Mouse (Mus musculus) midbrain, postnatal 0 days (tissue): ENCODE results near the gene Rasgef1a. TPM values are rescaled to one million over a fixed set of nuclear protein-coding genes. Genes with fewer than 3 reads are reported as not detected.

Experiments
- ATAC-seq: fragments of 200-750 bp; cut with Nextera tagmentation; 2 replicates; pipeline ENCODE4 v1.8.0; 2017; ENCODE audit warnings: moderate number of reproducible peaks, mild to moderate bottlenecking, moderate TSS enrichment, moderate library complexity; ENCODE audit not compliant: low FRiP score
- DNase-seq: peaks from one replicate; pipeline ENCODE4 v3.0.0-alpha.2; 2015; ENCODE audit warnings: low spot score
- H3K27ac ChIP-seq: fragments of 300-500 bp; sonication (generic); 2 replicates; pipeline ENCODE4 v1.5.1; 2014; ENCODE audit warnings: low read depth, mild to moderate bottlenecking, low read length, mixed read lengths
- H3K27me3 ChIP-seq: fragments of 300-500 bp; sonication (generic); 2 replicates; pipeline ENCODE4 v1.6.1; 2014; ENCODE audit warnings: low read length, control low read depth, mixed read lengths; ENCODE audit not compliant: insufficient read depth
- H3K36me3 ChIP-seq: fragments of 300-500 bp; sonication (generic); 2 replicates; pipeline ENCODE4 v1.6.1; 2014; ENCODE audit warnings: low read length, control low read depth, mixed read lengths; ENCODE audit not compliant: insufficient read depth
- H3K4me1 ChIP-seq: fragments of 300-500 bp; sonication (generic); 2 replicates; pipeline ENCODE4 v1.6.1; 2014; ENCODE audit warnings: mild to moderate bottlenecking, control low read depth, antibody characterized with exemption, low read length, mixed read lengths; ENCODE audit not compliant: insufficient read depth
- H3K4me2 ChIP-seq: fragments of 300-500 bp; sonication (generic); 2 replicates; pipeline ENCODE4 v1.6.1; 2014; ENCODE audit warnings: low read depth, mild to moderate bottlenecking, low read length, mixed read lengths; ENCODE audit not compliant: poor library complexity, severe bottlenecking
- H3K4me3 ChIP-seq: fragments of 300-500 bp; sonication (generic); 2 replicates; pipeline ENCODE4 v1.5.1; 2014; ENCODE audit warnings: low read depth, mild to moderate bottlenecking, low read length, moderate library complexity
- H3K9ac ChIP-seq: fragments of 300-500 bp; sonication (generic); replicated peaks from 2 replicates; pipeline ENCODE4 v1.6.1; 2014; ENCODE audit warnings: mild to moderate bottlenecking, low read length, moderate library complexity, mixed read lengths; ENCODE audit not compliant: poor library complexity, severe bottlenecking
- H3K9me3 ChIP-seq: fragments of 300-500 bp; sonication (generic); 2 replicates; pipeline ENCODE4 v1.6.1; 2016; ENCODE audit warnings: low read length, control low read depth
- CTCF ChIP-seq: IDR thresholded peaks from 2 replicates; pipeline ENCODE4 v1.5.1; 2016; ENCODE audit warnings: antibody characterized with exemption, mild to moderate bottlenecking
- WGBS: fragments of 180-500 bp; shearing (Covaris S2); extraction: QIAGEN DNeasy Blood & Tissue Kit; methylation state at CpG from one replicate; pipeline ENCODE4 v1.1.7; 2014; 5-methylcytosine and 5-hydroxymethylcytosine counted together
- polyA plus RNA-seq: library from polyadenylated mRNA; unstranded; fragments of >200 nt; fragmentation: Nextera tagmentation; extraction: Ambion mirVana; gene quantifications from 2 replicates; pipeline ENCODE4 v1.2.1, GENCODE M21; 2015
- total RNA-seq: library from RNA; depleted of rRNA; stranded (reverse); fragments of >200 nt; gene quantifications from 2 replicates; pipeline ENCODE4 v1.2.3, GENCODE M21; 2014

The Rasgef1a gene
- total and polyA plus RNA-seq, 2 experiments from 2014 or later: 10.9 to 25.4 TPM

GRCm38 (mm10) chr6:118097765-118098365 is 86.6 kb downstream of the Rasgef1a start:
- H3K4me3 ChIP-seq: no peak overlapping the region
- no peaks in the 10 kb centered on the region for H3K27me3 ChIP-seq
- no peak for TF ChIP-seq CTCF
- no peaks in the 10 kb centered on the region for H3K9me3 ChIP-seq
- no peak overlapping the region for H3K4me2 ChIP-seq
- no peak overlapping the region for H3K27ac ChIP-seq
- DNase-seq (no peak), ATAC-seq (no peak)
- 81% methylated on average over 8 of the region's 8 CpGs for WGBS
- no peaks in the 10 kb centered on the region for H3K4me1 ChIP-seq
- H3K36me3 ChIP-seq: no peaks in the 10 kb centered on the region
- H3K9ac ChIP-seq: no peak overlapping the region

GRCm38 (mm10) chr6:118099311-118099802 is 88.1 kb downstream of the Rasgef1a start:
- Histone ChIP-seq H3K9ac (no peak overlapping the region), H3K27me3 (no peaks in the 10 kb centered on the region), H3K4me3 (no peak overlapping the region), H3K36me3 (no peaks in the 10 kb centered on the region), H3K27ac (no peak overlapping the region; the same call in 1 of the 2 replicates), H3K4me2 (no peak overlapping the region), H3K4me1 (no peaks in the 10 kb centered on the region), H3K9me3 (no peaks in the 10 kb centered on the region)
- DNase-seq (peak; percentile 62), ATAC-seq (0 out of 2 replicates have a peak, but pooled peaks have one; percentile 31)
- peak; percentile 80 for TF ChIP-seq CTCF
- WGBS: 36% methylated on average over 2 of the region's 2 CpGs

GRCm38 (mm10) chr6:118111810-118112209 is 100.6 kb downstream of the Rasgef1a start:
- DNase-seq (peak; percentile 10), ATAC-seq (no peak)
- Histone ChIP-seq H3K36me3 (peaks cover 18% of the 10 kb centered on the region), H3K9ac (no peak overlapping the region), H3K27ac (no peak overlapping the region), H3K4me1 (no peaks in the 10 kb centered on the region), H3K4me3 (no peak overlapping the region), H3K27me3 (no peaks in the 10 kb centered on the region), H3K4me2 (no peak overlapping the region), H3K9me3 (no peaks in the 10 kb centered on the region)
- 53% methylated on average over 1 of the region's 1 CpGs for WGBS
- peak; percentile 68 for TF ChIP-seq CTCF

- ATAC-seq (no peak), DNase-seq (no peak)
- no peaks in the 10 kb centered on the region for H3K27me3 ChIP-seq
- peaks cover 13% of the 10 kb centered on the region for H3K36me3 ChIP-seq
- H3K27ac ChIP-seq: no peak overlapping the region
- no peak overlapping the region for H3K4me2 ChIP-seq
- 95% methylated on average over 1 of the region's 1 CpGs for WGBS
- H3K9me3 ChIP-seq: no peaks in the 10 kb centered on the region
- no peak for TF ChIP-seq CTCF
- H3K4me1 ChIP-seq: no peaks in the 10 kb centered on the region
- no peak overlapping the region for H3K4me3 ChIP-seq
- H3K9ac ChIP-seq: no peak overlapping the region
Measured at GRCm38 (mm10) chr6:118122767-118123166, 111.5 kb downstream of the Rasgef1a start.

- Histone ChIP-seq H3K27ac (no peak overlapping the region), H3K4me3 (no peak overlapping the region), H3K27me3 (no peaks in the 10 kb centered on the region), H3K4me1 (no peaks in the 10 kb centered on the region), H3K4me2 (no peak overlapping the region), H3K9me3 (no peaks in the 10 kb centered on the region), H3K9ac (no peak overlapping the region), H3K36me3 (peaks cover 8% of the 10 kb centered on the region)
- DNase-seq: no peak
- ATAC-seq: no peak
- TF ChIP-seq CTCF: no peak
Measured at GRCm38 (mm10) chr6:118126577-118126976, 115.3 kb downstream of the Rasgef1a start.

- Histone ChIP-seq H3K9me3 (no peaks in the 10 kb centered on the region), H3K36me3 (peaks cover 4% of the 10 kb centered on the region), H3K27me3 (no peaks in the 10 kb centered on the region), H3K9ac (no peak overlapping the region), H3K27ac (no peak overlapping the region), H3K4me3 (no peak overlapping the region), H3K4me2 (no peak overlapping the region), H3K4me1 (no peaks in the 10 kb centered on the region)
- 85% methylated on average over 7 of the region's 7 CpGs for WGBS
- no peak for ATAC-seq
- no peak for TF ChIP-seq CTCF
- no peak for DNase-seq
Measured at GRCm38 (mm10) chr6:118127198-118127597, 116.0 kb downstream of the Rasgef1a start.
